In the genomic region with DNA sequence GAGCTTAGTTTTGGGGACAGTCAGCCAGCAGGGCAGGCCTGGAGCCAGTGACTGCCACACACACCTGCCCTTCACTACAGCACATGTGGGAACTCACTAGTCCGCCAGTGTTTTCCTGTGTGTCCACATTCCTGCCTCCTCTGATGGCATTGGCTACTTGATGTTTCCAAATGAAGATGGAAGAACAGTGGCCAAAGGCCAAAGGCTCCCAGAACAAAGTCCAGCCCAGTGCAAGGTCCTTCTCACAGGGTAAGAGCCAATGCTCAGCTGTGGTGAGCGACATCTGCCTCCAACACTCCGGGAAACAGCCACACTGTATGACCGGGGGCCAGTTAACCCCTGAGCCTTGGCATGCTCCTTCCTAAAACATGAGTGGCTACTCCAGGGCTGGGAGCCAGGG, we compare ENCODE assay signal across 27 mouse cellular contexts. TPM values are rescaled to one million over a fixed set of nuclear protein-coding genes. Genes with fewer than 3 reads are reported as not detected.
"Had no signal": no experiment of that assay in that cellular context is flagged by ENCODE, and none has a peak within 500 bp of the region (broad histone marks: within the 10 kb centered on the region; RNA-seq: fewer than 3 reads in every experiment).

No protein-coding gene starts in this region.

- H3K4me3 ChIP-seq: gastrocnemius, adult 2 months; heart, embryonic 10.5 days; heart, embryonic 12.5 days; hindbrain, embryonic 10.5 days; hindbrain, embryonic 12.5 days; intestine, embryonic 15.5 days; kidney, embryonic 15.5 days; layer of hippocampus, adult 2 months; left cerebral cortex, adult 2 months; limb, embryonic 10.5 days; limb, embryonic 12.5 days had no signal

- H3K4me1 ChIP-seq: heart, embryonic 10.5 days; heart, embryonic 12.5 days; hindbrain, embryonic 12.5 days; intestine, embryonic 15.5 days; limb, embryonic 10.5 days; limb, embryonic 12.5 days had no signal

- H3K9me3 ChIP-seq: heart, embryonic 10.5 days; heart, embryonic 12.5 days; hindbrain, embryonic 10.5 days; hindbrain, embryonic 12.5 days; intestine, embryonic 15.5 days; kidney, embryonic 15.5 days; limb, embryonic 10.5 days; limb, embryonic 12.5 days had no signal

- H3K4me2 ChIP-seq: heart, embryonic 12.5 days; hindbrain, embryonic 12.5 days; hindbrain, embryonic 14.5 days; intestine, embryonic 15.5 days; kidney, embryonic 15.5 days; limb, embryonic 12.5 days had no signal

- DNase-seq: gastrocnemius, adult 2 months; gastrocnemius, postnatal 10 days; gastrocnemius, postnatal 25 days; heart, adult 18-20 months; heart, postnatal 14 days; heart, postnatal 36 days; kidney, adult 8-10 months; kidney, postnatal 10 days; kidney, postnatal 25 days; kidney, postnatal 4 days; liver had no signal

- H3K27me3 ChIP-seq: heart, embryonic 12.5 days; hindbrain, embryonic 12.5 days; intestine, embryonic 15.5 days; kidney, embryonic 15.5 days; limb, embryonic 12.5 days had no signal

- H3K9ac ChIP-seq: heart, embryonic 12.5 days; hindbrain, embryonic 12.5 days; hindbrain, embryonic 14.5 days; intestine, embryonic 15.5 days; kidney, embryonic 15.5 days; limb, embryonic 12.5 days; liver, embryonic 14.5 days had no signal

- H3K27ac ChIP-seq: gastrocnemius, adult 2 months; heart, embryonic 10.5 days; hindbrain, embryonic 10.5 days; hindbrain, embryonic 12.5 days; hindbrain, embryonic 14.5 days; intestine, embryonic 15.5 days; kidney, embryonic 15.5 days; layer of hippocampus, adult 2 months; left cerebral cortex, adult 2 months; limb, embryonic 10.5 days; limb, embryonic 12.5 days; liver, embryonic 14.5 days had no signal

- H3K36me3 ChIP-seq: heart, embryonic 12.5 days; intestine, embryonic 15.5 days; kidney, embryonic 15.5 days had no signal

- ATAC-seq: hindbrain, embryonic 16.5 days; inflammation-experienced regulatory T-cells, adult 6 months; intestine, embryonic 15.5 days; intestine, postnatal 0 days had no signal

RNA-seq across cellular contexts. Expression of gene Tmc7, which starts 40.4 kb away (rescaled TPM):
- polyA plus RNA-seq: inflammation-experienced regulatory T-cells, adult 6 months had no signal

RNA-seq across cellular contexts. Expression of gene Tmc5, which starts 53.0 kb away (rescaled TPM):
- total RNA-seq: gastrocnemius, adult 2 months; granulocyte monocyte progenitor cell, adult 5-6 weeks had no signal
- polyA plus RNA-seq: heart, embryonic 10.5 days; inflammation-experienced regulatory T-cells, adult 6 months; limb, embryonic 10.5 days; limb, embryonic 12.5 days; liver, embryonic 14.5 days had no signal
